Mouse (Mus musculus): Measurements from ENCODE around the gene Klhl35. TPM values are rescaled to one million over a fixed set of nuclear protein-coding genes. Genes with fewer than 3 reads are reported as not detected.
A peak's percentile ranks its signal among the peaks of the same experiment; 100 is the strongest.

Gene Klhl35
- total and polyA plus RNA-seq, 2 experiments from 2014 or later, result 0.59 to 1.6 TPM

DNA sequence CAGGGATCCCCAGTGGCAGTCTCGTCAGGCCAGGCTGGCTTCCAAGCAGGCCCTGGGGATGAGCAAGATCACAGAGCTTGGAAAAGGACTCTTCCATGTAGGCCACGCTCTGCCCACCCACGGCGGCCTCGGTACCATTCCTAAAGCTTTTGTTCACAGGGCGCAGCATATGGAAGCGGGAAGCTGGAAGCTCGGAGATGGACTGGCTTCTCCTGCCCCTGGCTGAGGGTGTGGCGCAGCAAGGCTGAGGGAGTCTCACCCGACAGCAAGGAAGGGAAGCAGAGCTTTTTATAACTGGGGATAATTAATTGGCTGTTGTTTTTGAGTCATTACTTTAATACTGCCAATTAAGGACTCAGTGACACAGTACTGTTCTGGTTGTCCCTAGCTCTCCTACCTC, 38.8 kb upstream of the Klhl35 start:
- no peak overlapping the region for H3K27ac ChIP-seq (ENCODE audit: low read depth)
- H3K4me2 ChIP-seq (ENCODE audit: low read depth, low read length), result no peak overlapping the region
- H3K4me3 ChIP-seq (ENCODE audit: low read depth, low read length), result no peak overlapping the region
- ATAC-seq (ENCODE audit: insufficient read depth, low read depth) (no peak), DNase-seq (ENCODE audit: low spot score) (no peak)
- H3K36me3 ChIP-seq (replicated peaks; ENCODE audit: control insufficient read depth, insufficient read depth, low read length), result peaks cover 27% of the 10 kb centered on the region; the same call in 1 of the 2 replicates
- H3K4me1 ChIP-seq (ENCODE audit: control insufficient read depth, insufficient read depth), result peaks cover 15% of the 10 kb centered on the region; the same call in 1 of the 2 replicates
- WGBS, result 86% methylated on average over 10 of the region's 10 CpGs
- TF ChIP-seq CTCF (IDR thresholded peaks at IDR 0.05; ENCODE audit: low read depth) (no peak), EP300 (IDR thresholded peaks at IDR 0.05; ENCODE audit: low read depth) (no peak)
- no peaks in the 10 kb centered on the region for H3K27me3 ChIP-seq (ENCODE audit: control insufficient read depth, insufficient read depth, low read length)
- 0 out of 2 replicates have a peak overlapping the region, but pooled peaks have one; percentile 19 for H3K9ac ChIP-seq (replicated peaks; ENCODE audit: low read depth, low read length)
- H3K9me3 ChIP-seq (replicated peaks; ENCODE audit: control insufficient read depth, low read length), result no peaks in the 10 kb centered on the region

DNA sequence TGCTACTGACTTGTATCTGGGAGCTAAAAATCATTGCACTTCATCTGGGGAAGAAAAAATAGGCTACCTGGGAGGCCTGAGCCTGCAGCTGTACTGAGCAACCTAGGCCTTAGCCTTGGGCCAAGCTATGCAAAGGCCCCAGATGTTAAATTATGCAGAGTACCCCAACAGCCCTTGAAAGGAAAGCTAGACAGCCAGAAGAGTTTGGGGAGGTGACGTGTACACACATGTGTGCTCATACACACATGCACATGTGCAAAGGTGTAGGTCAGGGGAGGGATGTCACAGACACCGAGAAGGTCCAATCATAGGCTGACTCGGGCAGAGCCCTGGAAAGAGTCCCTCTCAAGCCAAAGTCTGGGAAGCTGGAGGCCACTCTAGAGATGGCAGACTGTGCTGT, 37.8 kb upstream of the Klhl35 start:
- Histone ChIP-seq H3K4me3 (ENCODE audit: low read depth, low read length) (no peak overlapping the region), H3K9me3 (replicated peaks; ENCODE audit: control insufficient read depth, low read length) (no peaks in the 10 kb centered on the region), H3K4me2 (ENCODE audit: low read depth, low read length) (no peak overlapping the region), H3K27me3 (ENCODE audit: control insufficient read depth, insufficient read depth, low read length) (no peaks in the 10 kb centered on the region), H3K27ac (ENCODE audit: low read depth) (no peak overlapping the region), H3K36me3 (replicated peaks; ENCODE audit: control insufficient read depth, insufficient read depth, low read length) (peaks cover 27% of the 10 kb centered on the region; the same call in 1 of the 2 replicates), H3K4me1 (ENCODE audit: control insufficient read depth, insufficient read depth) (peaks cover 24% of the 10 kb centered on the region), H3K9ac (replicated peaks; ENCODE audit: low read depth, low read length) (no peak overlapping the region)
- ATAC-seq (ENCODE audit: insufficient read depth, low read depth) (no peak), DNase-seq (ENCODE audit: low spot score) (no peak)
- 82% methylated on average over 3 of the region's 3 CpGs for WGBS
- TF ChIP-seq CTCF (IDR thresholded peaks at IDR 0.05; ENCODE audit: low read depth), result no peak
- no peak for TF ChIP-seq EP300 (IDR thresholded peaks at IDR 0.05; ENCODE audit: low read depth)

DNA sequence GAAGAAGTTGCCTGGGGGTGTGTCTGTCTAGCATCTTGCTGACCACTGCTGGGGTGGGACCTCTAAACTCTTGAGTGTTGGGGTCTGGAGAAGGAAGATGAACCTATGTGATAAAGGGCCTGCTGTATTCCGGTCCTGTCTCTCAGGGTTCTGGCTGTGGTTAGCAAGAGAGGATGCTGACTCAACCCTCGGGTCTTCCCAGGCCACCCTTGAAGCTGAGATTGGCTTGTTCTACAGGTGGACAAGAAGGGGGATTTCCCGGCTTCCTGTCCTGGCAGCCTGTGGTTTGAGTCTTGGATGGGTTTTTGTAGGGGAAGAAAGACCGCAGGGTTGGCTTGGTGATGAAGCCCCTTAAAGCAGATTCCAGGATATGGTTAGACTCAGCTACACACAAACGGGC, 37.0 kb upstream of the Klhl35 start:
- TF ChIP-seq EP300 (IDR thresholded peaks at IDR 0.05; ENCODE audit: low read depth) (no peak), CTCF (IDR thresholded peaks at IDR 0.05; ENCODE audit: low read depth) (no peak)
- Histone ChIP-seq H3K27ac (ENCODE audit: low read depth) (no peak overlapping the region), H3K9me3 (replicated peaks; ENCODE audit: control insufficient read depth, low read length) (no peaks in the 10 kb centered on the region), H3K4me3 (ENCODE audit: low read depth, low read length) (no peak overlapping the region), H3K4me2 (ENCODE audit: low read depth, low read length) (no peak overlapping the region), H3K27me3 (ENCODE audit: control insufficient read depth, insufficient read depth, low read length) (no peaks in the 10 kb centered on the region), H3K4me1 (ENCODE audit: control insufficient read depth, insufficient read depth) (peaks cover 28% of the 10 kb centered on the region), H3K36me3 (replicated peaks; ENCODE audit: control insufficient read depth, insufficient read depth, low read length) (peaks cover 27% of the 10 kb centered on the region; the same call in 1 of the 2 replicates), H3K9ac (replicated peaks; ENCODE audit: low read depth, low read length) (no peak overlapping the region)
- no peak for ATAC-seq (ENCODE audit: insufficient read depth, low read depth)
- no peak for DNase-seq (ENCODE audit: low spot score)
- 69% methylated on average over 5 of the region's 5 CpGs for WGBS

DNA sequence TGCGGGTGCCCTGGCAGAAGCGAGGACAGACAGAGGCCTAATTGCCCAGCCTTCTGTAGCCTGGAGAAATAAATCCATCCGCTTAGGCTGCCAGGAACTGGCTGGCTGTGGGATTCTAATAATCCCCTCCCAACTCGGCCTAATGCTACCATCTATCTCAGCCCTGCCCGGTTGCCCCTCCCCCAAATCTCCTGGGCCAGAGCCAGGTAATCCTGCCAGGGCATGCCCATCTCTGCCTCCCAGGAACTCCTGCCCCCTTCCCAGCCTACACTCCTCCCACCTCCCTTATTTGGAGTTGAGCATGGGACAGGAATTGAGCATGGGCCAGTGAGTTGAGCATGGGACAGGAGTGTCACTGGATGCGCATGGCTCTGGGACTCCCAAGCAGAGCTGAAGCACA, 36.0 kb upstream of the Klhl35 start:
- Histone ChIP-seq H3K4me2 (ENCODE audit: low read depth, low read length) (no peak overlapping the region), H3K36me3 (replicated peaks; ENCODE audit: control insufficient read depth, insufficient read depth, low read length) (peaks cover 27% of the 10 kb centered on the region; the same call in 1 of the 2 replicates), H3K27me3 (ENCODE audit: control insufficient read depth, insufficient read depth, low read length) (no peaks in the 10 kb centered on the region), H3K9ac (replicated peaks; ENCODE audit: low read depth, low read length) (no peak overlapping the region), H3K27ac (ENCODE audit: low read depth) (no peak overlapping the region), H3K9me3 (replicated peaks; ENCODE audit: control insufficient read depth, low read length) (no peaks in the 10 kb centered on the region), H3K4me3 (ENCODE audit: low read depth, low read length) (no peak overlapping the region), H3K4me1 (ENCODE audit: control insufficient read depth, insufficient read depth) (peaks cover 25% of the 10 kb centered on the region)
- no peak for TF ChIP-seq EP300 (IDR thresholded peaks at IDR 0.05; ENCODE audit: low read depth)
- TF ChIP-seq CTCF (IDR thresholded peaks at IDR 0.05; ENCODE audit: low read depth), result no peak
- ATAC-seq (ENCODE audit: insufficient read depth, low read depth) (no peak), DNase-seq (ENCODE audit: low spot score) (no peak)
- WGBS, result 60% methylated on average over 6 of the region's 6 CpGs

DNA sequence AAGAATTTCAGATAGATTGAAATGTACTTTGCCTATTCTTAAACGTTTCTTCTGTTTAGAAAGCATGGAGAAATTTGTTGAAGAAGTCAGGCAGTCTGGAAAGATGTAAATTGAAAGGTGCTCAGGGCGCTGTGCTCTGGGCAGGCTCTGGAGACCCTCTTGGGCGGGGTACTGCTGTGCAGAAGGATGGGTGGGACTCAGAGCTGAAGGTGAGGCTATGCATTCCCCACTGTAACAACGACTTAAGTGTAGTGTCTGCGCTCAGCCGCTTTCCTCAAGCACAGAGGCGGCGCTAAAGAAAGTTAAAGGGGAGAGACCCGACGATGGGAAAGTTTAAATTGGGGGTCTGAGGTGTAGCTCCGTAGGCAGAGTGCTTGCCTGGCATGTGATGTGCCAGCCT, 35.6 kb upstream of the Klhl35 start:
- no peak overlapping the region for H3K4me3 ChIP-seq (ENCODE audit: low read depth, low read length)
- no peaks in the 10 kb centered on the region for H3K27me3 ChIP-seq (ENCODE audit: control insufficient read depth, insufficient read depth, low read length)
- H3K9ac ChIP-seq (replicated peaks; ENCODE audit: low read depth, low read length), result no peak overlapping the region
- no peaks in the 10 kb centered on the region for H3K9me3 ChIP-seq (replicated peaks; ENCODE audit: control insufficient read depth, low read length)
- H3K27ac ChIP-seq (ENCODE audit: low read depth), result no peak overlapping the region
- DNase-seq (ENCODE audit: low spot score), result no peak
- WGBS, result 77% methylated on average over 11 of the region's 11 CpGs
- peaks cover 27% of the 10 kb centered on the region; the same call in 1 of the 2 replicates for H3K36me3 ChIP-seq (replicated peaks; ENCODE audit: control insufficient read depth, insufficient read depth, low read length)
- H3K4me2 ChIP-seq (ENCODE audit: low read depth, low read length), result no peak overlapping the region
- TF ChIP-seq CTCF (IDR thresholded peaks at IDR 0.05; ENCODE audit: low read depth) (no peak), EP300 (IDR thresholded peaks at IDR 0.05; ENCODE audit: low read depth) (no peak)
- no peak for ATAC-seq (ENCODE audit: insufficient read depth, low read depth)
- peaks cover 24% of the 10 kb centered on the region for H3K4me1 ChIP-seq (ENCODE audit: control insufficient read depth, insufficient read depth)

DNA sequence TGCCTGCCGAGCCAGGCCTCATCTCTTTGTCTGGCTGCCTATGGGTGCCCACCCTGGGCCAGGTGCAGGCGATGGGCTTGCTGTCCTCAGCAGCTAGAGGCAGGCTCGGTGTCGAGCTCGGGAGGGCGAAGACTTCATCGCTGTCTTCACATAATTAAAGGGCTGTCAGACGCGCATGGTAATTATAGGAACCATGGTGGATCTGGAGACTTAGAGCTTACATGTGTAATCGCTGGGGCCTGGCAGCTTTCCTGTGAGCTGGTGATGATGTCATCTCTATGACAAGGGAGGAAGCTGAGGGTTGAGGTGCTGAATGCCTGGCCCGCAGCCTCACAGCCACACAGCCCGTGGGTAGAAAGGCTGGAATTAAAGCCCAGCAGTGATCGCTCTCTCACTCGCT, 33.6 kb upstream of the Klhl35 start:
- Histone ChIP-seq H3K4me3 (ENCODE audit: low read depth, low read length) (no peak overlapping the region), H3K27ac (ENCODE audit: low read depth) (peak overlapping the region; percentile 49), H3K4me2 (ENCODE audit: low read depth, low read length) (no peak overlapping the region), H3K36me3 (replicated peaks; ENCODE audit: control insufficient read depth, insufficient read depth, low read length) (peaks cover 15% of the 10 kb centered on the region; the same call in 1 of the 2 replicates), H3K27me3 (ENCODE audit: control insufficient read depth, insufficient read depth, low read length) (no peaks in the 10 kb centered on the region), H3K9me3 (replicated peaks; ENCODE audit: control insufficient read depth, low read length) (no peaks in the 10 kb centered on the region), H3K9ac (replicated peaks; ENCODE audit: low read depth, low read length) (no peak overlapping the region), H3K4me1 (ENCODE audit: control insufficient read depth, insufficient read depth) (peaks cover 24% of the 10 kb centered on the region)
- ATAC-seq (ENCODE audit: insufficient read depth, low read depth), result peak; percentile 54
- DNase-seq (ENCODE audit: low spot score), result peak; percentile 42
- TF ChIP-seq CTCF (IDR thresholded peaks at IDR 0.05; ENCODE audit: low read depth) (no peak), EP300 (IDR thresholded peaks at IDR 0.05; ENCODE audit: low read depth) (no peak)
- 33% methylated on average over 14 of the region's 14 CpGs for WGBS

All from heart, postnatal 0 days (tissue).